Comparison of ENCODE assay signal across 8 mouse cellular contexts in the genomic region with DNA sequence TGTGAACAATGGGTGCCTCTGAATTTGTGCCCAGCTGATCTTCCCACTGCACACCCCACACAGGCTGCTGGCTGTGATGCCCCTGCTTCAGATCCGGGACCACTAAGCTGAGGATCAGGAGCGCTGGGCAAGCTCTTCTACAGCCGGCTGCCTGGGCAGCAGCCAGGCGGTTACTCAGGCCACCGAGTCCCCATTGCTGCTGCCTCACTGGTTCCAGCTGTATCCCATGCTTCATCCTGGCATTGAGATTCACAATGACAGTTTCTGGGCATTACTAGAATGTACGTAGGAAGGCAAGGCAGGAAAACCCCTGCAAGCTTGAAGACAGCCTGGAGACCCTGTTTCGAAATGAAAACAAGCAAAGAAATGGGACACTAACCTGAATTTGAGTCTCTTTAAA.
DNase-seq lines count a peak whose midpoint lies in the region; ATAC-seq and TF ChIP-seq lines count a peak whose summit lies in the region.

No protein-coding gene starts in this region.

- H3K4me1 ChIP-seq in lung, embryonic 15.5 days = peaks cover 17% of the 10 kb centered on the region
- H3K4me1 ChIP-seq in lung, adult 2 months (ENCODE audit: control insufficient read depth, insufficient read depth, low read length) = peaks cover 5% of the 10 kb centered on the region
- H3K4me1 ChIP-seq in forebrain, embryonic 15.5 days = peaks cover 17% of the 10 kb centered on the region

- H3K4me2 ChIP-seq in lung, embryonic 15.5 days = peak overlapping the region; percentile 70
- peak overlapping the region; percentile 54 for H3K4me2 ChIP-seq in forebrain, embryonic 15.5 days (replicated peaks)

- peak overlapping the region; percentile 51; the same call in 1 of the 2 replicates for H3K9ac ChIP-seq in lung, embryonic 15.5 days
- H3K9ac ChIP-seq in forebrain, embryonic 15.5 days (replicated peaks) = peak overlapping the region; percentile 61

- no peak for TF ChIP-seq CTCF in lung, adult 2 months (IDR thresholded peaks at IDR 0.05; ENCODE audit: insufficient read depth, low read length)

- H3K27ac ChIP-seq in lung, embryonic 15.5 days = peak overlapping the region; percentile 78
- H3K27ac ChIP-seq in forebrain, embryonic 15.5 days (replicated peaks) = peak overlapping the region; percentile 87

- no peak for TF ChIP-seq POLR2A in lung, adult 2 months (IDR thresholded peaks at IDR 0.05; ENCODE audit: borderline replicate concordance, extremely low read depth, low read depth, low read length)

- no peak for DNase-seq in lung, adult 2 months
- DNase-seq in layer of hippocampus, adult 8-10 months (ENCODE audit: low spot score in 2 of 2) = peak; percentile 15 to 21
- peak; percentile 24 for DNase-seq in mesoderm, embryonic 11.5 days (ENCODE audit: low read depth, low spot score)
- no peak for DNase-seq in spleen, postnatal 36 days (ENCODE audit: low spot score in 2 of 2)
- no peak for DNase-seq in natural killer cell, adult 2 months (ENCODE audit: low spot score in 2 of 2)
- DNase-seq in cerebellum, adult 8-10 months = no peak

- H3K4me3 ChIP-seq in lung, embryonic 15.5 days = peak overlapping the region; percentile 38; the same call in 1 of the 2 replicates
- H3K4me3 ChIP-seq in lung, adult 2 months (replicated peaks; ENCODE audit: extremely low read depth, low read depth, low read length) = no peak overlapping the region
- H3K4me3 ChIP-seq in forebrain, embryonic 15.5 days = peak overlapping the region; percentile 37

- WGBS in lung, embryonic 15.5 days = 32% methylated on average over 7 of the region's 7 CpGs
- WGBS in lung, adult 2 months = 69% methylated on average over 7 of the region's 7 CpGs
- WGBS in forebrain, embryonic 15.5 days = 23% methylated on average over 7 of the region's 7 CpGs

- ATAC-seq in lung, embryonic 15.5 days (ENCODE audit: borderline replicate concordance, extremely low read depth, low FRiP score, low TSS enrichment) = peak; percentile 66; the same call in 1 of the 2 replicates
- ATAC-seq in forebrain, embryonic 15.5 days (replicated peaks) = peak; percentile 78

- no peaks in the 10 kb centered on the region for H3K36me3 ChIP-seq in lung, embryonic 15.5 days
- H3K36me3 ChIP-seq in forebrain, embryonic 15.5 days = no peaks in the 10 kb centered on the region

- H3K9me3 ChIP-seq in lung, embryonic 15.5 days = no peaks in the 10 kb centered on the region
- no peaks in the 10 kb centered on the region for H3K9me3 ChIP-seq in forebrain, embryonic 15.5 days

- H3K27me3 ChIP-seq in lung, embryonic 15.5 days = no peaks in the 10 kb centered on the region
- no peaks in the 10 kb centered on the region for H3K27me3 ChIP-seq in forebrain, embryonic 15.5 days

Comparison
In these comparisons a context has a peak if more than half of its experiments do, and no peak if none do; other contexts are left out.
1. DNase-seq: peak in layer of hippocampus, adult 8-10 months (2 of 2) and mesoderm, embryonic 11.5 days (single experiment); none in lung, adult 2 months (single experiment), spleen, postnatal 36 days (0 of 2), natural killer cell, adult 2 months (0 of 2) and cerebellum, adult 8-10 months (single experiment).